Mouse (Mus musculus): Measurements from ENCODE around the gene Vps33b. TPM values are rescaled to one million over a fixed set of nuclear protein-coding genes. Genes with fewer than 3 reads are reported as not detected.
A peak's percentile ranks its signal among the peaks of the same experiment; 100 is the strongest.
"Not testable (repeated sequence)": the region's sequence is repeated elsewhere in the genome, so short reads cannot be mapped to it uniquely, and the experiment has no call there.

Vps33b gene
- polyA plus RNA-seq, 1 experiment = 6.6 TPM

DNA sequence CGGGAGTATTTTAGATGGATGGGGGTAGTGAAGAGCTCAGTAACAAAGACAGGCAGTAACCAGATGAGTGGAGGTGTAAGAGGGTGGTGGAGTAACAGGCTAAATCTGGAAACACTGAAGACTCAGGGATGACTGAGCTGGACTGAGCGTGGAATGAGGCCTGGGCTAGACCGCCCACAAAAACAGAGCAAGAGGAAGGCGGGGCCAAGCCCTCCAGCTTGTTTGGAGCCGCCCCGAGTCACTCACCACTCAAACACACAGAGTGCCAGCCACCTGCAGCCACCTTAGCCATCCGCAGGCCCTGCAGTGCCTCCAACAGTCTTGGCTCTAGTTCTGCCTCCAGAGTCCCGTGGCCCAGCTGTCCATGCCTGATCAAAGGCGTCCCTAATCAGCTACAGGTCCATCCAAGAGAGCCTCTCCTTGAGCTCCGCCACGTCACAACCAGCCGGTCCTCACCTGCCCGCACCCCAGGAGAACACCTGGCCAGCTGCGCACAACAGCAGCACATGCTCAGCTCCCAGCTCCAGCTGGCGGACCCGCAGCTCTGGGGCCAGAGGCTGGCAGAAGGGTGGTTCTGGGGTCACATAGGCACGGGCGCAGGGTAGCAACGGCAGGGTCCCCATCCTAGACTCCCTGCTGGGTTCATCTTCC is 50.5 kb downstream of the Vps33b start:
- Histone ChIP-seq H3ac (ENCODE audit: control insufficient read depth, insufficient read length, low read depth) (no peak overlapping the region), H3K4me3 (ENCODE audit: insufficient read depth, poor library complexity, severe bottlenecking) (no peak overlapping the region), H3K27me3 (ENCODE audit: control insufficient read depth, insufficient read depth, insufficient read length) (no peaks in the 10 kb centered on the region), H3K79me3 (ENCODE audit: low read depth) (peaks cover 9% of the 10 kb centered on the region), H3K79me2 (ENCODE audit: control insufficient read depth, insufficient read depth) (peaks cover 11% of the 10 kb centered on the region), H3K36me3 (ENCODE audit: control insufficient read depth, insufficient read depth) (peaks cover 26% of the 10 kb centered on the region)
- no peak for TF ChIP-seq CEBPB (IDR thresholded peaks at IDR 0.05; ENCODE audit: low read depth)
- TF ChIP-seq MYOD1 (IDR thresholded peaks at IDR 0.05; ENCODE audit: control insufficient read depth, insufficient read length, low read depth) = no peak
- TF ChIP-seq MYOG (IDR thresholded peaks at IDR 0.05; ENCODE audit: control insufficient read depth, extremely low read depth, insufficient read length) = no peak
- no peak for TF ChIP-seq MAX (IDR thresholded peaks at IDR 0.05)
- no peak for TF ChIP-seq USF1 (IDR thresholded peaks at IDR 0.05; ENCODE audit: low read depth)
- TF ChIP-seq FOSL1 (IDR thresholded peaks at IDR 0.05; ENCODE audit: insufficient read depth, low read length, poor library complexity, severe bottlenecking) = no peak
- no peak for TF ChIP-seq CTCF (IDR thresholded peaks at IDR 0.05; ENCODE audit: control insufficient read depth, insufficient read depth, insufficient read length)

GRCm38 (mm10) chr7:80323336-80323735 is 53.9 kb downstream of the Vps33b start:
- TF ChIP-seq MYOG (IDR thresholded peaks at IDR 0.05; ENCODE audit: control insufficient read depth, extremely low read depth, insufficient read length) = no peak
- no peak for TF ChIP-seq MYOD1 (IDR thresholded peaks at IDR 0.05; ENCODE audit: control insufficient read depth, insufficient read length, low read depth)
- TF ChIP-seq FOSL1 (IDR thresholded peaks at IDR 0.05; ENCODE audit: insufficient read depth, low read length, poor library complexity, severe bottlenecking) = no peak
- TF ChIP-seq MAX (IDR thresholded peaks at IDR 0.05) = no peak
- no peak for TF ChIP-seq CEBPB (IDR thresholded peaks at IDR 0.05; ENCODE audit: low read depth)
- Histone ChIP-seq H3K4me3 (ENCODE audit: insufficient read depth, poor library complexity, severe bottlenecking) (peak overlapping the region; percentile 45), H3K79me3 (ENCODE audit: low read depth) (peaks cover 9% of the 10 kb centered on the region), H3K27me3 (ENCODE audit: control insufficient read depth, insufficient read depth, insufficient read length) (no peaks in the 10 kb centered on the region), H3K79me2 (ENCODE audit: control insufficient read depth, insufficient read depth) (peaks cover 11% of the 10 kb centered on the region), H3ac (ENCODE audit: control insufficient read depth, insufficient read length, low read depth) (peak overlapping the region; percentile 34), H3K36me3 (ENCODE audit: control insufficient read depth, insufficient read depth) (peaks cover 19% of the 10 kb centered on the region)

- peak; percentile 45 for TF ChIP-seq MAX (IDR thresholded peaks at IDR 0.05)
- no peak for TF ChIP-seq USF1 (IDR thresholded peaks at IDR 0.05; ENCODE audit: low read depth)
- Histone ChIP-seq H3K4me3 (ENCODE audit: insufficient read depth, poor library complexity, severe bottlenecking) (peak within 1 kb of the TSS; percentile 45), H3K36me3 (ENCODE audit: control insufficient read depth, insufficient read depth) (peaks cover 19% of the 10 kb centered on the region), H3K79me3 (ENCODE audit: low read depth) (peaks cover 9% of the 10 kb centered on the region), H3K79me2 (ENCODE audit: control insufficient read depth, insufficient read depth) (peaks cover 11% of the 10 kb centered on the region), H3K27me3 (ENCODE audit: control insufficient read depth, insufficient read depth, insufficient read length) (no peaks in the 10 kb centered on the region), H3ac (ENCODE audit: control insufficient read depth, insufficient read length, low read depth) (peak within 1 kb of the TSS; percentile 83)
These were observed 54.8 kb downstream of the Vps33b start, which contains the start of gene Rccd1 for GRCm38 (mm10) chr7:80324043-80324815. Gene Rccd1, minus strand, starts transcription at chr7:80324454.

- H3K79me3 ChIP-seq (ENCODE audit: low read depth); H3K4me3 ChIP-seq (ENCODE audit: insufficient read depth, poor library complexity, severe bottlenecking); H3K27me3 ChIP-seq (ENCODE audit: control insufficient read depth, insufficient read depth, insufficient read length); H3ac ChIP-seq (ENCODE audit: control insufficient read depth, insufficient read length, low read depth): not testable (repeated sequence)
- H3K36me3 ChIP-seq (ENCODE audit: control insufficient read depth, insufficient read depth) = peaks cover 15% of the 10 kb centered on the region
- H3K79me2 ChIP-seq (ENCODE audit: control insufficient read depth, insufficient read depth) = peaks cover 11% of the 10 kb centered on the region
These were observed 55.3 kb downstream of the Vps33b start for GRCm38 (mm10) chr7:80324816-80325119.

DNA sequence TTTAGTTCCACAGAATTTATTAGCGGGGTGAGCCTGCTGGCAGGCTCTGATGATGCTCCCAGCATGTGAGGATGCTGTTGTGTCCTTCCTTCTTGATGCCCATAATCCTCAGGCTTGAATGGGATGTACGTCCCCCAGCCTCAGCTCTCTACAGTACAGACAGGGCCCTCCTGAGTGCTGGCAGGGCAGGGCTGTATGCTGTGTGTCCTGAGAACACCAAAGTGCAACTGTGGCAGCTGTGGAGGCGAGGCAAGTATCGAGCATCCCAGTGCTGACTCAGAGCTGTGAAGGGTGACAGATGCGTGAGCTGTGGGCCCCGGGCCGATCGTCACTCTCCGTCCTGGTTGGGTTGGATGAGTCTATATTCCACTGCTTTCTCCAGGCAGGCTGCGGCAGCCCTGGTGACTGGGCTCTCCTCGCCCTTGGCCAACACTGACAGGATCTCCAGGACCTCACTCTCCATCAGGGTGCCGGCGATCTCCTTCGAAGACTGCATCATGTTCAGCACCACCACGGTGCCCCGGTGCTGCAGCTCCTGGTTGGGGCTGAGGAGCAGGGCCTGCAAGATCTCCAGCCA is 55.9 kb downstream of the Vps33b start:
- no peak overlapping the region for H3K4me3 ChIP-seq (ENCODE audit: insufficient read depth, poor library complexity, severe bottlenecking)

GRCm38 (mm10) chr7:80326076-80326475 is 56.6 kb downstream of the Vps33b start:
- H3K4me3 ChIP-seq (ENCODE audit: insufficient read depth, poor library complexity, severe bottlenecking) = no peak overlapping the region
- no peak for TF ChIP-seq MYOG (IDR thresholded peaks at IDR 0.05; ENCODE audit: control insufficient read depth, extremely low read depth, insufficient read length)
- peaks cover 9% of the 10 kb centered on the region for H3K79me3 ChIP-seq (ENCODE audit: low read depth)
- H3ac ChIP-seq (ENCODE audit: control insufficient read depth, insufficient read length, low read depth) = no peak overlapping the region
- no peaks in the 10 kb centered on the region for H3K27me3 ChIP-seq (ENCODE audit: control insufficient read depth, insufficient read depth, insufficient read length)
- peaks cover 15% of the 10 kb centered on the region for H3K36me3 ChIP-seq (ENCODE audit: control insufficient read depth, insufficient read depth)
- peaks cover 11% of the 10 kb centered on the region for H3K79me2 ChIP-seq (ENCODE audit: control insufficient read depth, insufficient read depth)

More for the DNA sequence above, 55.9 kb downstream of the Vps33b start:
- Histone ChIP-seq H3K36me3 (ENCODE audit: control insufficient read depth, insufficient read depth) (peaks cover 15% of the 10 kb centered on the region), H3K27me3 (ENCODE audit: control insufficient read depth, insufficient read depth, insufficient read length) (no peaks in the 10 kb centered on the region), H3K79me3 (ENCODE audit: low read depth) (peaks cover 9% of the 10 kb centered on the region), H3ac (ENCODE audit: control insufficient read depth, insufficient read length, low read depth) (no peak overlapping the region), H3K79me2 (ENCODE audit: control insufficient read depth, insufficient read depth) (peaks cover 11% of the 10 kb centered on the region)
- TF ChIP-seq MYOD1 (IDR thresholded peaks at IDR 0.05; ENCODE audit: control insufficient read depth, insufficient read length, low read depth) (peak; percentile 7), MYOG (IDR thresholded peaks at IDR 0.05; ENCODE audit: control insufficient read depth, extremely low read depth, insufficient read length) (no peak), USF1 (IDR thresholded peaks at IDR 0.05; ENCODE audit: low read depth) (no peak), CEBPB (IDR thresholded peaks at IDR 0.05; ENCODE audit: low read depth) (no peak), CTCF (IDR thresholded peaks at IDR 0.05; ENCODE audit: control insufficient read depth, insufficient read depth, insufficient read length) (no peak), FOSL1 (IDR thresholded peaks at IDR 0.05; ENCODE audit: insufficient read depth, low read length, poor library complexity, severe bottlenecking) (no peak), MAX (IDR thresholded peaks at IDR 0.05) (no peak)
